Mouse (Mus musculus) heart, embryonic 16.5 days (tissue): ENCODE measurements around the gene Msh6. TPM values are rescaled to one million over a fixed set of nuclear protein-coding genes. Genes with fewer than 3 reads are reported as not detected.
"Not testable (repeated sequence)": the region's sequence is repeated elsewhere in the genome, so short reads cannot be mapped to it uniquely, and the experiment has no call there.

Experiments
- ATAC-seq: fragments of 200-750 bp; cut with Nextera tagmentation; replicated peaks from 2 replicates; pipeline ENCODE4 v1.8.0; 2017; ENCODE audit warnings: moderate number of reproducible peaks; ENCODE audit not compliant: insufficient read depth, low FRiP score; ENCODE audit errors: extremely low read depth
- H3K27ac ChIP-seq: fragments of 300-500 bp; sonication (generic); 2 replicates; pipeline ENCODE4 v1.5.1; 2014; ENCODE audit warnings: mild to moderate bottlenecking, low read length, control low read depth, moderate library complexity
- H3K27me3 ChIP-seq: fragments of 300-500 bp; sonication (generic); 2 replicates; pipeline ENCODE4 v1.6.1; 2014; ENCODE audit warnings: low read length, mixed read lengths; ENCODE audit not compliant: control insufficient read depth, insufficient read depth
- H3K36me3 ChIP-seq: fragments of 300-500 bp; sonication (generic); 2 replicates; pipeline ENCODE4 v1.6.1; 2014; ENCODE audit not compliant: control insufficient read depth, insufficient read depth
- H3K4me1 ChIP-seq: fragments of 300-500 bp; sonication (generic); 2 replicates; pipeline ENCODE4 v1.6.1; 2014; ENCODE audit warnings: low read length, mixed read lengths; ENCODE audit not compliant: control insufficient read depth, insufficient read depth
- H3K4me2 ChIP-seq: fragments of 300-500 bp; sonication (generic); 2 replicates; pipeline ENCODE4 v1.6.1; 2014; ENCODE audit warnings: low read depth, mild to moderate bottlenecking, control low read depth, low read length
- H3K4me3 ChIP-seq: fragments of 300-500 bp; sonication (generic); 2 replicates; pipeline ENCODE4 v1.5.1; 2014; ENCODE audit warnings: mild to moderate bottlenecking, control low read depth, low read length
- H3K9ac ChIP-seq: fragments of 300-500 bp; sonication (generic); 2 replicates; pipeline ENCODE4 v1.6.1; 2014; ENCODE audit warnings: low read length, control low read depth
- H3K9me3 ChIP-seq: fragments of 300-500 bp; sonication (generic); replicated peaks from 2 replicates; pipeline ENCODE4 v1.6.1; 2016; ENCODE audit warnings: low read length; ENCODE audit not compliant: control insufficient read depth
- WGBS: fragments of 180-500 bp; shearing (Covaris S2); extraction: QIAGEN DNeasy Blood & Tissue Kit; methylation state at CpG from one replicate; pipeline ENCODE4 v1.1.7; 2014; 5-methylcytosine and 5-hydroxymethylcytosine counted together
- polyA plus RNA-seq: library from polyadenylated mRNA; unstranded; fragments of >200 nt; fragmentation: Nextera tagmentation; extraction: Ambion mirVana; gene quantifications from 2 replicates; pipeline ENCODE4 v1.2.1, GENCODE M21; 2015

Gene Msh6
- polyA plus RNA-seq, 1 experiment from 2014 or later: 29.2 TPM

DNA sequence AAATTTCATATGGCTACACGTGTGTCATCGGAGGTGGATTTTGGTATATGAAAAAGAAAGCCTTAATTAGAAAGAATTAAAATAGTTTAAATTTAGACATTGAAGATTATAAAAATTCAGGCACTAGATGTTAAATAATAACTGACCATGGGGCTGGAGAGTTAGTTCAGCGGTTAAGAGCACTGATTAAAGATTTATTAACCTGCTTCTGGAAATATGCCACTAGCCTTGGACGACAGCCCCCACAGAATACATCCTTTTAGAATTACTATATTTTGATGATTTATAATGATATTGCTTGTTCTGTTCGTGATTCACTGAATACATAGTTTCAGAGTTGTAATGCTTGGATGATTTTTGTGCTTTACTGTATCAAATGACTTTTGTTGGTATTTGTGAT, 14.9 kb upstream of the Msh6 start:
- 86% methylated on average over 5 of the region's 5 CpGs for WGBS
- not testable (repeated sequence) for H3K4me1 ChIP-seq, H3K9ac ChIP-seq, H3K27me3 ChIP-seq, H3K36me3 ChIP-seq, H3K27ac ChIP-seq, H3K4me3 ChIP-seq, ATAC-seq, H3K4me2 ChIP-seq, H3K9me3 ChIP-seq

DNA sequence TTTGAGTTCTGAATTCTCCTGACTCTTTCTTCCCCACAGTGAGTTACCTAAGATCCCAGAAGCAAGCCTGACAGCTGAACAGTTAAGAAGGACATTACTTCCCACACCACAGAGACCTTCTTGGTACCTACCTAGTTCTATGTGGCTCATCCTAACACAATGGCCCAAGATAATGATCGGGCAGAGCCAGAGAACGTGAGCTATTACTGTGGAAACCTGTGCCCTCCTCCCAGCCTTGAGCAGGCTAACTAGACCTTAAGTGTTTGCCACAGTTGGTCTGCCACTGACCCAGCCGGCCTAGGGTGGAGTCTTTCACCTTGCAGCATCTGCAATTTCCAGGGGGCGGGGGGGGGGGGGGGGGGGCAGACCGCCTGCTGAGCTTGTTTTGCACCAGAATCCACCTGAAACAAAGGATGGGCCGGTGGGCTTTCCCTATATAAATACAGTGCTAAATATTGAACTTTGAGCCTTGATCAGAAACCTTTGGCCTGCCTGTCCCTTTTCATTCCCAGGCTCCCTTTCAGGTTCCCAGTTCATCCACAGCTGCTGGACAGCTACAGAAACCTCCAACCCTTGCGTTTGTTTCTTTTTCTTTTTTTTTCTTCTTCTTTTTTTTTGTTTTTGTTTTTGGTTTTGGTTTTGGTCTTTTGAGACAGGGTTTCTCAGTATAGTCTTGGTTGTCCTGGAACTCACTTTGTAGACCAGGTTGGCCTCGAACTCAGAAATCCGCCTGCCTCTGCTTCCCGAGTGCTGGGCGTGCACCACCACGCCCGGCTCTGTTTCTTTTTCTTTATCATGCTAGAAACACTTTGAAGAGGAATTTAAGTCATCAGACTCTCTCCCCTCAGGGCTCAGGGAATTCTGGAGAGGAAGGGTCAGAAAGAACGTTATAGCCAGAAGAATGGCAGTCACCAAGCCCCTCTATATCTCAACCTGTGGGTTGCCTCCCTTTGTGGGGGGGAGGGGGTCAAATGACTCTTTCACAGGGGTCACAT, 11.5 kb upstream of the Msh6 start:
- no peaks in the 10 kb centered on the region for H3K36me3 ChIP-seq
- H3K4me2 ChIP-seq: no peak overlapping the region
- no peak overlapping the region for H3K9ac ChIP-seq
- H3K9me3 ChIP-seq: no peaks in the 10 kb centered on the region; the same call in 1 of the 2 replicates
- H3K27ac ChIP-seq: no peak overlapping the region
- no peak overlapping the region for H3K4me3 ChIP-seq
- H3K27me3 ChIP-seq: no peaks in the 10 kb centered on the region
- H3K4me1 ChIP-seq: no peaks in the 10 kb centered on the region
- no peak for ATAC-seq
- 80% methylated on average over 13 of the region's 14 CpGs for WGBS

DNA sequence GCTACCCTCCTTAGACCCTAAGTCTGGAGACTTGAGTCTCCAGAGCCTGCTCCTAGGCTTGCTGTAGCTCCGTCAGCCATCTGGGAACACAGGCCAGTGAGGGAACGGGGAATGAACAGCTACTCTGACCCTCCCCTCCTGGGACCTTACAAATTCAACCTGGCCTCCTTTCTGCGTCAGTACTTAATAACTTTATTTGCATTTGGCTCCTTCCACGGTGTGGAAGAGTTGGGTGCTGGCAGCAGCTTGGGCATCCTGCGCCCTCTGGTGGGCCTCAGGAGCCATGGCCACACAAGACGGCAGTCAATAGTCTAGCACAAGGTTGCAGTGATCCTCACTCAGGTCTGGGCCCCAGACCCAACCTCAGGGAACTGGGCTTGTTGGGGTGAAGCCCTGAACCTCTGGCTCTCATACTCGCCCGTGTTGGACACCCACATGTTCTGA, 6.4 kb upstream of the Msh6 start:
- not testable (repeated sequence) for H3K4me1 ChIP-seq
- 30% methylated on average over 6 of the region's 8 CpGs for WGBS
- ATAC-seq: peak; percentile 65

DNA sequence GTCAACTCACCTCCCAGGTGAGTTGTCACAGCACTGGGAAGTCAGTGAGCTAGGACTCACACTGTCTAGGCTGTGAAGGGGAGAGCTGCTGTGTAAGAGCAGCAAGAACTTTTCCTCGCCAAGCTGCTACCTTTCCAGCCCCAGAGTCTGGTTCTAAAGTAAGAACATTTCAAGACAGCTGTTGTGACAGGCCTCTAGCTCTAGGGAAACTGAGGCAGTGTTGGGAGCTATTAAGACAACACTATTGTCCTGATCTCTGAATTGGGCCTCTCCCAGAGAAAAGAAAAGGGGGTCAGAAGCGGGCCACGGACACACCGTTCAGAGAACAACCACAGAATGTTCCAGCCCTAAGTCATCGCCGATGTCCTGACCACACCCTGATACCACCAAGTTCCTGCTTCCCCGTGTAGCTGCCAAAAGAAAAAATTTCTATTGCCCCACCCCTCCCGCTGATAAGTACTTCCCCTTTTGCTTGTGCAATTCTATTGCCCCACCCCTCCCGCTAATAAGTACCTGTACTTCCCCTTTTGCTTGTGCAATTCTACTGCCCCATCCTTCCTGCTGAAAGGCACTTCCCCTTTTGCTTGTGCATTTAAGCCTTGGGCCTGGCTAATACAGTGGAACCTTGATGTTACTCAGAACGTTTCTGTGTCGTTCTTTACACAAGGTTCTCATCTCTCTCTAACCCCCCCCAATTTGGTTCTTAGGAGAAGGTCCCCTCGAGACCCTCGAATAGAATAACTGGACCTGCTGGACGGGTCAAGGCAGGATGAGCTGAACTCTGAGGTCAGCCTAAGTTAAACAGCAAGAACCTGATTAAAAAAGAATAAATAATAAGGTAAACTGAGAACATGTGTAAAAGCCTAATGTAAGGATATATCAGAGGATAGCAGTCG, 2.9 kb upstream of the Msh6 start:
- 76% methylated on average over 15 of the region's 15 CpGs for WGBS
- H3K9me3 ChIP-seq, H3K4me3 ChIP-seq, H3K4me2 ChIP-seq, ATAC-seq, H3K27ac ChIP-seq, H3K9ac ChIP-seq, H3K27me3 ChIP-seq, H3K36me3 ChIP-seq: not testable (repeated sequence)
- H3K4me1 ChIP-seq: peaks cover 15% of the 10 kb centered on the region

More for the DNA sequence above, 6.4 kb upstream of the Msh6 start:
- not testable (repeated sequence) for H3K27ac ChIP-seq, H3K4me3 ChIP-seq, H3K4me2 ChIP-seq, H3K36me3 ChIP-seq, H3K9me3 ChIP-seq, H3K27me3 ChIP-seq, H3K9ac ChIP-seq

DNA sequence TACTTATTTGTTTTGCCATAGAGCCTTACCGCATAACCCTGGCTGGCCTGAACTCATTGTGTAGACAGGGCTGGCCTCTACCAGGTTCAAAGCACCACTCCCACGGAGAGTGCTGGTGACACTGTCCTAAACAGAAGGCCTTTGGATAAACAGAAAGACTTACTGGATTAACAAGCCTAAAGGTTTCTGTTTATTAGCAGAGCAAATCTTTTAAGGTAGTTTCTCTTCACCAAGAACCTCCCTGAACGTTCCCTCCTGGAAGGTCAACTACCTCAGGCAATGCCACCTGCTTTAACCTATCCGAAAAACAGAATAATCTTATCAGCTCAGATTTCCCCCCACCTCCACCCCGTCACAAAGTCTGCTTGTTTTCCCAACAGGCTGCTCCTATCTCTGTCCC, 2.0 kb upstream of the Msh6 start:
- no peak overlapping the region for H3K9ac ChIP-seq

DNA sequence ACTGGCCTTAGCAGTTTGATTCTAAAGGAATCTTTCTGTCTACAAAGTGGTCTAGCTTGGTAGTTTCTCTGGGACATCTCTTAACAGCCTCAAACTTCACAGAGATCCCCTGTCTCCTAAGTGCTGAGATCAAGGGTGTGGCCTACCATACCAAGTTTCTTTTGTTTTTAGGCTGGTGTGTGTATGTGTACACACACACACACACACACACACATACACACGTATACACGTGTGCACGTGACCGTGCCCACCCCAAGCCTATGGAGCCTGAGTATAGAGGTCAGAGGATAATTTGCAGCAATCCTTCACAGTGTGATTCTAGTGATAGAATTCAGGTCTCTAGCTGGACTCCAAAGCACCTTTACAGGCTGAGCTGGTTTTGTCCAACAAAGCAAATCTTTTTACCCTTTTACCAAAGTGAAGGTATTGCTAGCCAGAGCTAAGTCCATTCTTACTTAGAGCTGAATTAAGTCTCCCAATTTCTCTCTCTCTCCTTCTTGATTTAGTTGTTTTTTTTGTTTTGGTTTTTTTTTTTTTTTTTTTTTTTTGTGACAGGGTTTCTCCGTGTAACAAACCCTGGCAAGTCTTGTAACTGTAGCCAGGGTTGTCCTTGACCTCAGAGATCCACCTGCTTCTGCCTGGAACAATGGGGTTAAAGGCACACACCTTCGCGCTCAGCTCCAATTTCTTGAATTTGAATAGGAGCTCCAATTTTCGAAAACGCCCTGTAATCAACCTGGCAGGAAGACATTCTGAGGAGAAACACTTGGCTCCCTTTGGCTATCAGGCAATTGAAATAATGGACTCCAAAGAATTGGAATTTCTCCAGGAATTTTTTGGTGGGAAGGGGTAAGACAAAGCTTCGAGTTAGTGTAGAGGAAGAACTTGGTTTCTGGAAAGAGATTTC, 1.3 kb upstream of the Msh6 start:
- Histone ChIP-seq H3K27ac (peak overlapping the region; percentile 85; the same call in 1 of the 2 replicates), H3K4me3 (no peak overlapping the region; the same call in 1 of the 2 replicates), H3K27me3 (no peaks in the 10 kb centered on the region), H3K4me2 (peak overlapping the region; percentile 82), H3K9ac (no peak overlapping the region), H3K9me3 (no peaks in the 10 kb centered on the region), H3K36me3 (no peaks in the 10 kb centered on the region), H3K4me1 (peaks cover 15% of the 10 kb centered on the region)
- 74% methylated on average over 10 of the region's 10 CpGs for WGBS
- no peak for ATAC-seq

More for the DNA sequence above, 2.0 kb upstream of the Msh6 start:
- no peak overlapping the region for H3K27ac ChIP-seq
- H3K4me2 ChIP-seq: no peak overlapping the region
- no peak overlapping the region for H3K4me3 ChIP-seq
- no peaks in the 10 kb centered on the region for H3K36me3 ChIP-seq
- H3K4me1 ChIP-seq: peaks cover 15% of the 10 kb centered on the region
- H3K27me3 ChIP-seq: no peaks in the 10 kb centered on the region
- WGBS: 57% methylated on average over 5 of the region's 5 CpGs
- no peak for ATAC-seq
- no peaks in the 10 kb centered on the region for H3K9me3 ChIP-seq

DNA sequence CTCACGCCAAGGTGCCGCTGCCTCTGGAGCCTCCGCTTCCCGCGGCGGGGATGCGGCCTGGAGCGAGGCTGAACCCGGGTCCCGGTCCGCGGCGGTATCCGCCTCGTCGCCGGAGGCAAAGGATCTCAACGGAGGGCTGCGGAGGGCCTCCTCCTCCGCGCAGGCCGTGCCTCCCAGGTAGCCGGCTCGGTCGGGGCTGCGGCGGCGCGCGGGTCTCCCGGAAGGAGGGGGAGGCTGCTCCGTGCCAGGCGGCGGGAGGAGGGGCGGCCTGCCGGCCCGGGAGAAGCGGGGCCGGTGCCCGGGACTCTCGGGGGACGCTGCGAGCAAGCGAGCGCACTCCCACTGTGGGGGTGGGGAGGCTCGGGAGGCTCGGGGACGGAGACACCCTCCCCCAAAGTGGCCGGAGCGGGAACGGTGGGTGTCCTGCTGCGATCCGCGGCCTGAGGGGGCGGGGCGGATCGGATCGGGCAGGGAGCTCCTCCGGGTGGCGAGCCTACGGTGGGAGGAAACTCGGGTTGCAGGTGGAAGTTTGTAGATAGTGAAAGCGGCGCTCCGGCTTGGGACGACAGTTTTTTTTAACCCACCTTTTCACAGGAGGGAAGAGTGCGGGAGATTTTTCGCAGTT, 479 bp downstream of the Msh6 start:
- no peaks in the 10 kb centered on the region for H3K36me3 ChIP-seq
- peak overlapping the region; percentile 82 for H3K4me2 ChIP-seq
- H3K4me3 ChIP-seq: peak overlapping the region; percentile 85
- peak; percentile 40 for ATAC-seq
- H3K27me3 ChIP-seq: no peaks in the 10 kb centered on the region
- peak overlapping the region; percentile 86 for H3K9ac ChIP-seq
- WGBS: under 1% methylated on average over 56 of the region's 68 CpGs
- H3K9me3 ChIP-seq: no peaks in the 10 kb centered on the region
- peak overlapping the region; percentile 80 for H3K27ac ChIP-seq
- H3K4me1 ChIP-seq: peaks cover 15% of the 10 kb centered on the region
